Mouse (Mus musculus) spleen, embryonic (tissue): ENCODE data around the gene Scnm1.

ENCODE experiments used
- CTCF ChIA-PET: fragments of 350-600 bp; sonication (Branson Sonifier 250); formaldehyde crosslinking; loops from one replicate; lab custom pipeline; 2022; lab: Charles Lee

Scnm1 gene

GRCm38 (mm10) chr3:95110911-95111726 is 22.7 kb downstream of the Scnm1 start, which contains the start of gene Vps72:
Gene Vps72, plus strand, starts transcription at chr3:95111022.
- CTCF ChIA-PET: interaction anchor here (0.7 kb wide), 1 partner anchor 13 kb away, joined by 6 read pairs; no protein-coding TSS in a partner anchor

- CTCF ChIA-PET: interaction anchor here (0.5 to 0.9 kb wide), 3 partner anchors 39 to 81 kb away, joined by 3 to 4 read pairs (median 3); no protein-coding TSS in a partner anchor
Measured at GRCm38 (mm10) chr3:95107898-95108297, 25.9 kb downstream of the Scnm1 start.

DNA sequence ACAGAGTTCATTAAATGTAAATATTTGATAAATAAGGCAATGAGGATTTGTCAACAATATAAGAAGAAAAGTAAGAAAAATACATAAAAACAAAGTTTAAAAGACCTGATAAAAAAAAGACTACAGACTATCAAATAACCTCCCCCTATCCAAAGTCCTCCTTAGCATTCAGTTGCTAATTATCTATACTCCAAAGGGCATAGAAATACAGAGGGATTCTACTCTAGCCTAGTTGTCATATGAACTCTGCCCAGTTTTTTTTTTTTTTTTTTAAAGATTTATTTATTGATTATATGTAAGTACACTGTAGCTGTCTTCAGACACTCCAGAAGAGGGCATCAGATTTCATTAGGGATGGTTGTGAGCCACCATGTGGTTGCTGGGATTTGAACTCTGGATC is 26.5 kb downstream of the Scnm1 start:
- CTCF ChIA-PET: interaction anchor here (0.7 to 0.9 kb wide), 2 partner anchors 54 to 81 kb away, joined by 4 to 6 read pairs; no protein-coding TSS in a partner anchor

DNA sequence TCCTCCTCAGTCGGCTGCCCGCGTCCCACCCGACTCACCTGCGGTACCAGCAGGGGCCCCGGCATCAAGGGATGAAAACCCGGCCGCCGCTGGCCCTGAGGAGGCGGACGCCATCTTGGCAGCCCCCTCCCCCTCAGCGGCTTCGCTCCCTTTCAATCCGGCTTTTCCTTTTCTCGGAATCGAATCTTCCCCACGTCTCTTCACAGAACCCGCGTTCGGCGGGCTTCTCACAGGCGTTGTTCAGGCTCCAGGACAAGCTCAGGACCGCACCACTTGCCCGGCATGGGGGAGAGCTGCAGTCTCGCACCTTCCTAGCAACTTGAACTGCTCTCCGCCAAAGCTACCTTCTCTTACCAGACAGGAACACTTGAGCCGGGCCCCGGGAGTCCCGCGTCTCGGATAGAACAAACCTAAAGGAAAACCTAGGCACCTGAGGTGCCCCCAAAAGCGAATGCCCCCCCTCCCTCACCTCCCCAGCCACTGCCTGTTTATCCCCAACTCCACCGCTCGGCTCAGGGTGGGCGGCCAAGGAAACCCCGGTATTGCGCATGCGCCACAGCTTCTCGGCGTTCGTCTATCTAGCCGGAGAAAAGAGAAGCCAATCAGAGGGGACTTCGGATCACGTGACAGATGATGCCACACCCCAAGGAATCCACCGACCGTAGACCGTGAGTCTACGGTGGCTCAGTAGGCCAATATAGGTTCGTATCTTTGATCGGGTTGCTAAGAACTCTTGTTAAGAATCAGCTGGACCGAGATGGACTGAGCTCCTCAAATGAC is 27.3 kb downstream of the Scnm1 start, which contains the start of gene Pip5k1a:
Gene Pip5k1a (minus strand): TSS at position 593 of the 780 bp plus-strand sequence.
- CTCF ChIA-PET: interaction anchor here (0.9 kb wide), 1 partner anchor 53 kb away, joined by 6 read pairs; no protein-coding TSS in a partner anchor

DNA sequence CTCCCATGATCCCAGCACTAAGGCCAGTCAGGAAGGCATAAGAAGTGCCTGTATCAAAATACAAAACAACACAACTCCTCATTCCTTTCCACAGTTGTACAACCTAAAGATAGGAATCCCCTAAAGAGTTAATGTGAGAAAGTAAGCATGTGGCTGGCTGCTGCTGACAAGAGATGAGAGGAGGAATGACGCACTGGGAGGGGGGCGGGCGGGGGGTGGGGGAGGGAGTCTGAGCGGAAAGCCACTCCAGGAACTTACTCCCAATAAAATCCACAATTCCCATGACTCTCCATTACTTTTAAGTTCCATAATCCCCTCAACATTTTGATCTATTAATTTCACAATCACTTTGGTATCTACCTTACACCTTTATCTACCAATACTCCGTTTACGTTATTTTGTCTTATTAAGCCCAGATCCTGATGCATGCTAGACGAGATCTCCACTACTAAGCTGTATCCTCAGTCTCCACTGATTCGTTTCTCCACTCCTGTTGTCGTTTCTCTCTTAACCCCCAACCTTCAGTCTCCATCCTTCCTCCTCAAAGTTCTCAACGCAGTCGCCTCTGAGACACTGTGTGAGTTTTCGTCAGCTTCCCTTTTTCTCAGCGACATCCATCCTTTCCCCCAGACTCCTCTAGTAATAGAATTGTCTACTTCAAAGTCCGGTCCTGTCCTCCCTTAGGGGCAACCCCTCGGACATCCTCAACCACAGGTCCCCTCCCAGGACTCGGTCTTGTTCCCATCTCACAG is 28.0 kb downstream of the Scnm1 start:
- CTCF ChIA-PET: interaction anchor here (0.6 kb wide), 2 partner anchors 27 to 50 kb away, joined by 3 read pairs; no protein-coding TSS in a partner anchor

GRCm38 (mm10) chr3:95105121-95105520 is 28.7 kb downstream of the Scnm1 start:
- CTCF ChIA-PET: no interaction called here

- CTCF ChIA-PET: no interaction called here
Measured at GRCm38 (mm10) chr3:95100854-95101253, 33.0 kb downstream of the Scnm1 start.

GRCm38 (mm10) chr3:95088071-95088470 is 45.7 kb downstream of the Scnm1 start:
- CTCF ChIA-PET: interaction anchor here (1.0 kb wide), 1 partner anchor 46 kb away, joined by 3 read pairs; no protein-coding TSS in a partner anchor
